Mouse (Mus musculus) CH12.LX (cell line): ENCODE data around the gene Usp39.

Experiments
- CTCF ChIP-seq, 2 experiments: IDR thresholded peaks in 1 of 2; conservative IDR thresholded peaks in 1 of 2; 2 replicates each; pipeline ENCODE4 v1.5.1; 2011 to 2012; ENCODE audit warnings: low read depth in 2 of 2, low read length in 2 of 2, improper control_type of control experiment in 1 of 2, inconsistent platforms in 1 of 2, mild to moderate bottlenecking in 1 of 2, moderate library complexity in 1 of 2
- ETS1 ChIP-seq: conservative IDR thresholded peaks from 2 replicates; pipeline ENCODE4 v1.6.1; 2012; ENCODE audit warnings: low read depth, mild to moderate bottlenecking, inconsistent platforms, low read length, improper control_type of control experiment, moderate library complexity
- GABPA ChIP-seq: IDR thresholded peaks from 2 replicates; pipeline ENCODE4 v1.6.1; 2012; ENCODE audit warnings: low read depth, low read length, improper control_type of control experiment, inconsistent platforms; ENCODE audit not compliant: insufficient replicate concordance
- HCFC1 ChIP-seq: IDR thresholded peaks from 2 replicates; pipeline ENCODE4 v1.6.1; 2012; ENCODE audit warnings: low read depth, mild to moderate bottlenecking, inconsistent platforms, low read length, improper control_type of control experiment
- JUN ChIP-seq: IDR thresholded peaks from 2 replicates; pipeline ENCODE4 v1.6.1; 2011; ENCODE audit warnings: low read depth, mild to moderate bottlenecking, low read length, improper control_type of control experiment, moderate library complexity; ENCODE audit not compliant: insufficient read depth
- JUND ChIP-seq: conservative IDR thresholded peaks from 2 replicates; pipeline ENCODE4 v1.6.1; 2011; ENCODE audit warnings: low read depth, low read length, improper control_type of control experiment
- MEF2A ChIP-seq: IDR thresholded peaks from 2 replicates; pipeline ENCODE4 v1.6.1; 2014; ENCODE audit warnings: low read depth, mild to moderate bottlenecking, inconsistent platforms, low read length, improper control_type of control experiment, borderline replicate concordance
- POLR2A ChIP-seq: IDR thresholded peaks from 2 replicates; pipeline ENCODE4 v1.6.1; 2011; ENCODE audit warnings: low read depth, mild to moderate bottlenecking, improper control_type of control experiment, low read length
- UBTF ChIP-seq: IDR thresholded peaks from 2 replicates; pipeline ENCODE4 v1.6.1; 2012; ENCODE audit warnings: low read depth, mild to moderate bottlenecking, inconsistent platforms, low read length, improper control_type of control experiment, moderate library complexity
- USF1 ChIP-seq: IDR thresholded peaks from 2 replicates; pipeline ENCODE4 v1.6.1; 2014; ENCODE audit warnings: low read depth, mild to moderate bottlenecking, inconsistent platforms, low read length, improper control_type of control experiment
- ZKSCAN1 ChIP-seq: IDR thresholded peaks from 2 replicates; pipeline ENCODE4 v1.6.1; 2012; ENCODE audit warnings: low read depth, inconsistent platforms, low read length, improper control_type of control experiment, borderline replicate concordance

DNA sequence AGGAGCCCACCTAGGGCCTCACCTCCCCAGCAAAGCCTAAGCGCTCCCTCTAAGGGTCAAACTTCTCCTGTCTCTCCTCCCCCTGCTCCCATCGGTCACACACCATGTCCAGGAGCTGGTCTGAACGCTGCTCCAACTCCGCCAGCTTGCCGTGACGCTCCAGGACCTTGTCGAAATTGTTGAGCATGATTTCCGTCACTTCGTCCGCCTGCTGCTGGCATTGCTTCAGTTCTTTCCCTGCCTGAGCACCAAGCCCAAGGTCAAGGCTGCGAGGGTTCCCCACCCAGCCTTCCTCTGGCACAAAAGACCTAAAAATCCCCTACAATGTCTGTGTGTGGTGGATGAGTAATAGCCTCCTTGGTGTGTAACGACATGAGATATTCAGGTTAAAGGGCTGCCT, 25.1 kb upstream of the Usp39 start:
- TF ChIP-seq GABPA = no peak
- TF ChIP-seq CTCF (conservative IDR thresholded peaks at IDR 0.05 in 1 of 2, IDR thresholded peaks at IDR 0.05 in 1 of 2; ENCODE audit: low read depth in 2 of 2, low read length in 2 of 2) = no peak
- no peak for TF ChIP-seq JUN
- no peak for TF ChIP-seq MEF2A
- TF ChIP-seq ZKSCAN1 = no peak
- no peak for TF ChIP-seq JUND
- no peak for TF ChIP-seq USF1
- TF ChIP-seq UBTF = no peak
- no peak for TF ChIP-seq POLR2A
- TF ChIP-seq HCFC1 = no peak
- no peak for TF ChIP-seq ETS1
